In the genomic region with DNA sequence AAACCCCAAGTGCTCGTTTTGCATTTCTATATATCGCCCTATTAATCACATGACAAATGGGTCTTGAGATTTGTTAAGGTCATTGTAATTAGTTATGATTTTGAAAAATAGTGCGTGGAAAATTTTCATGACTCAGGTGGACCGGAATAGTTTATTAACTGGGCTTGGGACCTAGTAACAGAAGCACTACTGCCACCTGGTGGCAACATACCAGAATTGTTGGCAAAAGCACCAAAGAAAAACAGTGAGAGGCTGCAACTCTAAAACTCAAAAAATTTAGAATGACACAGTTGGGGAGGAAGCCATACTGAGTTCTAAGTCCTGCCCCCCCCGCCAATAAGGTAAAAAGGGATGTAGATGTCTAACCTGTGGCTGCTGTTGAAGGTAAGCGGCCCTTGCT, we compare ENCODE assay signal across 10 mouse cellular contexts. TPM values are rescaled to one million over a fixed set of nuclear protein-coding genes. Genes with fewer than 3 reads are reported as not detected.
DNase-seq lines count a peak whose midpoint lies in the region; ATAC-seq lines count a peak whose summit lies in the region.
"Had no signal": no experiment of that assay in that cellular context is flagged by ENCODE, and none has a peak within 500 bp of the region (broad histone marks: within the 10 kb centered on the region; RNA-seq: fewer than 3 reads in every experiment).

No protein-coding gene starts in this region.

- no peaks in the 10 kb centered on the region for H3K27me3 ChIP-seq in kidney, embryonic 14.5 days (ENCODE audit: control insufficient read depth, insufficient read depth, low read length)
- no peaks in the 10 kb centered on the region for H3K27me3 ChIP-seq in forebrain, embryonic 10.5 days (ENCODE audit: poor library complexity, severe bottlenecking)
- H3K27me3 ChIP-seq: stomach, embryonic 15.5 days had no signal

- ATAC-seq in kidney, embryonic 14.5 days (ENCODE audit: low FRiP score, low TSS enrichment) = no peak
- 0 out of 2 replicates have a peak, but pooled peaks have one; percentile 22 for ATAC-seq in common myeloid progenitor, adult 5-6 weeks (replicated peaks; ENCODE audit: low read depth, poor library complexity, severe bottlenecking)

- no peaks in the 10 kb centered on the region for H3K9me3 ChIP-seq in kidney, embryonic 14.5 days (ENCODE audit: control insufficient read depth, low read length)
- no peaks in the 10 kb centered on the region for H3K9me3 ChIP-seq in forebrain, embryonic 10.5 days
- H3K9me3 ChIP-seq: stomach, embryonic 15.5 days had no signal

- H3K27ac ChIP-seq in kidney, embryonic 14.5 days (ENCODE audit: low read depth, low read length) = no peak overlapping the region
- H3K27ac ChIP-seq in forebrain, embryonic 10.5 days = no peak overlapping the region
- H3K27ac ChIP-seq: stomach, embryonic 15.5 days had no signal

- H3K9ac ChIP-seq in kidney, embryonic 14.5 days (ENCODE audit: low read depth, low read length) = no peak overlapping the region
- H3K9ac ChIP-seq: stomach, embryonic 15.5 days had no signal

- no peak overlapping the region for H3K4me2 ChIP-seq in kidney, embryonic 14.5 days (replicated peaks; ENCODE audit: low read depth, low read length)
- H3K4me2 ChIP-seq: stomach, embryonic 15.5 days had no signal

- H3K36me3 ChIP-seq in kidney, embryonic 14.5 days (ENCODE audit: control insufficient read depth, insufficient read depth, low read length) = no peaks in the 10 kb centered on the region
- no peaks in the 10 kb centered on the region for H3K36me3 ChIP-seq in forebrain, embryonic 10.5 days (replicated peaks)
- H3K36me3 ChIP-seq: stomach, embryonic 15.5 days had no signal

- 56% methylated on average over 6 of the region's 6 CpGs for WGBS in kidney, embryonic 14.5 days
- WGBS in forebrain, embryonic 10.5 days = 48% methylated on average over 6 of the region's 6 CpGs

- H3K4me1 ChIP-seq in kidney, embryonic 14.5 days (ENCODE audit: control insufficient read depth, insufficient read depth, low read length) = no peaks in the 10 kb centered on the region
- H3K4me1 ChIP-seq in forebrain, embryonic 10.5 days = peaks cover 18% of the 10 kb centered on the region
- H3K4me1 ChIP-seq: stomach, embryonic 15.5 days had no signal

- DNase-seq in kidney, adult 18-20 months = peak; percentile 21
- peak; percentile 16 for DNase-seq in 3134 (ENCODE audit: extremely low read depth, insufficient read length, low spot score)
- DNase-seq in CD4-positive helper T cell, adult 2 months (ENCODE audit: low read depth, low spot score) = peak; percentile 15
- peak; percentile 26 to 34 for DNase-seq in kidney, postnatal 4 days
- peak; percentile 23 for DNase-seq in thymus, postnatal 0 days (ENCODE audit: low spot score)
- DNase-seq in forebrain, embryonic 10.5 days (ENCODE audit: extremely low spot score, low spot score) = no peak

- no peak overlapping the region for H3K4me3 ChIP-seq in kidney, embryonic 14.5 days (ENCODE audit: low read length)
- no peak overlapping the region for H3K4me3 ChIP-seq in forebrain, embryonic 10.5 days
- H3K4me3 ChIP-seq: stomach, embryonic 15.5 days had no signal

RNA-seq across cellular contexts. Expression of a gene that starts 0.6 kb away (rescaled TPM):
- polyA plus RNA-seq in kidney, embryonic 14.5 days (2014; fragmentation: Nextera tagmentation; extraction: Ambion mirVana) = not detected in 2 replicates
- total RNA-seq in common myeloid progenitor, adult 5-6 weeks (2017) = not detected in 2 replicates
- not detected in 2 replicates for polyA plus RNA-seq in thymus, postnatal 0 days (2015; fragmentation: Nextera tagmentation; extraction: Ambion mirVana)
- polyA plus RNA-seq in forebrain, embryonic 10.5 days (2016; fragmentation: Nextera tagmentation; extraction: Ambion mirVana) = not detected in 2 replicates
- polyA plus RNA-seq: lung, embryonic 16.5 days; stomach, embryonic 15.5 days had no signal

RNA-seq across cellular contexts. Expression of a gene that starts 56.7 kb away (rescaled TPM):
- polyA plus RNA-seq in kidney, embryonic 14.5 days (2014; fragmentation: Nextera tagmentation; extraction: Ambion mirVana) = 26.0 and 27.0 TPM in 2 replicates
- not detected in 2 replicates for total RNA-seq in common myeloid progenitor, adult 5-6 weeks (2017)
- 4.3 and 4.7 TPM in 2 replicates for polyA plus RNA-seq in thymus, postnatal 0 days (2015; fragmentation: Nextera tagmentation; extraction: Ambion mirVana)
- polyA plus RNA-seq in forebrain, embryonic 10.5 days (2016; fragmentation: Nextera tagmentation; extraction: Ambion mirVana) = 7.1 and 7.2 TPM in 2 replicates
